Mouse (Mus musculus) layer of hippocampus, adult 18-20 months (tissue): Measurements from ENCODE around the gene Adh5. TPM values are rescaled to one million over a fixed set of nuclear protein-coding genes. Genes with fewer than 3 reads are reported as not detected.

Experiments
- DNase-seq, 2 experiments: peaks; one replicate each; pipeline ENCODE4 v3.0.0; 2022; ENCODE audit warnings: low spot score in 2 of 2
- total RNA-seq, 2 experiments: library from RNA; stranded (reverse); gene quantifications; 2 replicates each; pipeline ENCODE4 v1.2.3; 2021

The Adh5 gene
- total RNA-seq, 2 experiments from 2014 or later = 64.0 to 72.6 TPM

GRCm38 (mm10) chr3:138499854-138500740 lies 57.2 kb downstream of the Adh5 start:
- no peak for DNase-seq

GRCm38 (mm10) chr3:138503754-138504153 lies 60.9 kb downstream of the Adh5 start:
- DNase-seq = no peak

Other genes with a start within 250 kb of the Adh5 start
- not detected for gene 4930579F01Rik, start 249.3 kb upstream of the Adh5 start, total RNA-seq
- under 1 TPM in 1 of 2 experiments, not detected in 1; 0.10 TPM for gene Adh7, start 225.3 kb upstream of the Adh5 start, total RNA-seq
- under 1 TPM; 0.53 to 0.74 TPM for gene Adh1, start 182.1 kb upstream of the Adh5 start, total RNA-seq
- not detected for gene Adh6a, start 129.8 kb upstream of the Adh5 start, total RNA-seq
- gene Adh6b, start 101.3 kb upstream of the Adh5 start, total RNA-seq = under 1 TPM in 1 of 2 experiments, not detected in 1; 0.17 TPM
- not detected for gene Adh4, start 27.6 kb upstream of the Adh5 start, total RNA-seq
- gene Metap1, start 46.4 kb downstream of the Adh5 start, total RNA-seq = 10 to 100 TPM; 43.8 to 45.0 TPM
- 100 to 1,000 TPM; 191 to 202 TPM for gene Eif4e, start 83.1 kb downstream of the Adh5 start, total RNA-seq